Comparison of ENCODE assay signal across 8 mouse cellular contexts in the genomic region with DNA sequence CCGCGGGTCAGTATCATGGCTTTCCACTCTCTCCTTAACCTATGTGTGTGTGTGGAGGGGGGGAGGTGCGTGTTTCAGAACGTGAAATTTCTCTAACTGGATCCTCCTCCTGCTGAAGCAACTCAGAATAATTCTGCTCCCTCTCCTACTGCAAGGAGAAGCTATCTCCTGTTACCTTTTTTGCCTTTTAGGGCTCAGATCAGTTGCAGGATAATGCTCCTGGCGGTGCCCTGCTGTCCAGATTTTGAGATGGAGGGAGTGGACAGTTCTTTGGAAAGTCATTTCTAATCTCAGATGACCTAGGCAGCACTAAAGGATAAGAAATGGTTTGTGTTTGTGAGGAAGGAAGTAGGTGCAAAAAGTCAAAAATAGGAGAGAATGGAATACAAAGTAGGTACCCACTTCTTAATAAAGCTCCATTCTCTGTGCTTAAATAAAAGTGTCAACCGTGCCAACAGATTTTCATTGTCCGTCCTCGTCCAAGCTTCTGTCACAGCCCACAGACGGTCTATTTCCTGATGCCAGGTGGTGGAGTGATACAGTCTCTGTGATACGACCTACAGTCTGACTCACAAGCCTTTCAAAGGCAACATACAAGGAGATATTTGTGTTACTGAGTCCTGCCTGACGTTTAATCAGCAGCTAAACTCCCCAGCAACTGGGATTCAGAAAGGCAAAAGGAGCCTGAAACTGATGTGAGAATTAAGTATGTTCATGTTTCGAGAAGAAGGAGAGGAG. TPM values are rescaled to one million over a fixed set of nuclear protein-coding genes. Genes with fewer than 3 reads are reported as not detected.
A peak's percentile ranks its signal among the peaks of the same experiment; 100 is the strongest.
DNase-seq lines count a peak whose midpoint lies in the region; ATAC-seq and TF ChIP-seq lines count a peak whose summit lies in the region.

No protein-coding gene starts in this region.

- WGBS in heart, embryonic 11.5 days (ENCODE audit: insufficient replicate concordance), result 28% methylated on average over 12 of the region's 12 CpGs
- WGBS in embryonic facial prominence, embryonic 15.5 days, result 32% methylated on average over 12 of the region's 12 CpGs
- WGBS in midbrain, postnatal 0 days, result 17% methylated on average over 12 of the region's 12 CpGs

- peak overlapping the region; percentile 67 for H3K9ac ChIP-seq in heart, embryonic 11.5 days (ENCODE audit: low read depth, low read length)
- peak overlapping the region; percentile 57 for H3K9ac ChIP-seq in embryonic facial prominence, embryonic 15.5 days
- H3K9ac ChIP-seq in midbrain, postnatal 0 days (replicated peaks; ENCODE audit: low read length, poor library complexity, severe bottlenecking), result peak overlapping the region; percentile 64

- DNase-seq in heart, postnatal 10 days, result no peak
- DNase-seq in layer of hippocampus, adult 8-10 months (ENCODE audit: low spot score in 2 of 2), result peak; percentile 62 to 74
- DNase-seq in midbrain, postnatal 0 days (ENCODE audit: low spot score), result no peak
- DNase-seq in kidney, postnatal 4 days, result no peak

- intact Hi-C loops in heart, postnatal 10 days (cut with DNase I), result no loop called here

- ATAC-seq in heart, embryonic 11.5 days (replicated peaks; ENCODE audit: insufficient number of reproducible peaks, low FRiP score, low TSS enrichment), result no peak
- no peak; the same call in 1 of the 2 replicates for ATAC-seq in embryonic facial prominence, embryonic 15.5 days (ENCODE audit: insufficient number of reproducible peaks, low FRiP score, low TSS enrichment, low read depth)
- ATAC-seq in midbrain, postnatal 0 days (ENCODE audit: low FRiP score), result no peak; the same call in 1 of the 2 replicates
- ATAC-seq in activated CD4-positive, CD25-positive, alpha-beta regulatory T cell, adult 4 months, result no peak

- H3K4me1 ChIP-seq in heart, embryonic 11.5 days (ENCODE audit: control insufficient read depth, insufficient read depth, low read length), result no peaks in the 10 kb centered on the region
- peaks cover 12% of the 10 kb centered on the region for H3K4me1 ChIP-seq in E14TG2a.4 (replicated peaks; ENCODE audit: low read depth, low read length)
- peaks cover 5% of the 10 kb centered on the region; the same call in 1 of the 2 replicates for H3K4me1 ChIP-seq in embryonic facial prominence, embryonic 15.5 days
- no peaks in the 10 kb centered on the region for H3K4me1 ChIP-seq in midbrain, postnatal 0 days (ENCODE audit: insufficient read depth, low read length)

- H3K4me2 ChIP-seq in heart, embryonic 11.5 days, result peak overlapping the region; percentile 98
- H3K4me2 ChIP-seq in embryonic facial prominence, embryonic 15.5 days (replicated peaks), result peak overlapping the region; percentile 99
- peak overlapping the region; percentile 99 for H3K4me2 ChIP-seq in midbrain, postnatal 0 days (ENCODE audit: low read depth, low read length, poor library complexity, severe bottlenecking)

- no peak for TF ChIP-seq CTCF in E14TG2a.4 (conservative IDR thresholded peaks at IDR 0.05; ENCODE audit: low read length)
- no peak for TF ChIP-seq CTCF in midbrain, postnatal 0 days (IDR thresholded peaks at IDR 0.05)

- peak overlapping the region; percentile 64 for H3K4me3 ChIP-seq in heart, embryonic 11.5 days (ENCODE audit: low read depth, low read length)
- H3K4me3 ChIP-seq in E14TG2a.4 (replicated peaks; ENCODE audit: low read length), result peak overlapping the region; percentile 83
- H3K4me3 ChIP-seq in embryonic facial prominence, embryonic 15.5 days (replicated peaks), result peak overlapping the region; percentile 61
- peak overlapping the region; percentile 68 for H3K4me3 ChIP-seq in midbrain, postnatal 0 days (ENCODE audit: low read depth, low read length)

- peaks cover 26% of the 10 kb centered on the region for H3K27me3 ChIP-seq in heart, embryonic 11.5 days (ENCODE audit: control insufficient read depth, insufficient read depth, low read length)
- H3K27me3 ChIP-seq in E14TG2a.4 (ENCODE audit: insufficient read depth, low read length), result peaks cover 31% of the 10 kb centered on the region
- peaks cover 26% of the 10 kb centered on the region for H3K27me3 ChIP-seq in embryonic facial prominence, embryonic 15.5 days
- H3K27me3 ChIP-seq in midbrain, postnatal 0 days (ENCODE audit: insufficient read depth, low read length), result peaks cover 12% of the 10 kb centered on the region; the same call in 1 of the 2 replicates

- no peaks in the 10 kb centered on the region for H3K9me3 ChIP-seq in heart, embryonic 11.5 days (replicated peaks; ENCODE audit: control insufficient read depth, low read length)
- H3K9me3 ChIP-seq in E14TG2a.4 (ENCODE audit: low read length), result no peaks in the 10 kb centered on the region
- H3K9me3 ChIP-seq in embryonic facial prominence, embryonic 15.5 days (replicated peaks), result no peaks in the 10 kb centered on the region
- no peaks in the 10 kb centered on the region for H3K9me3 ChIP-seq in midbrain, postnatal 0 days (ENCODE audit: low read length)

- no peaks in the 10 kb centered on the region for H3K36me3 ChIP-seq in heart, embryonic 11.5 days (ENCODE audit: control insufficient read depth, insufficient read depth, low read length)
- no peaks in the 10 kb centered on the region for H3K36me3 ChIP-seq in E14TG2a.4 (ENCODE audit: insufficient read depth, low read length)
- H3K36me3 ChIP-seq in embryonic facial prominence, embryonic 15.5 days, result no peaks in the 10 kb centered on the region
- no peaks in the 10 kb centered on the region for H3K36me3 ChIP-seq in midbrain, postnatal 0 days (ENCODE audit: insufficient read depth, low read length)

- H3K27ac ChIP-seq in heart, embryonic 11.5 days (ENCODE audit: low read depth, low read length), result no peak overlapping the region
- no peak overlapping the region for H3K27ac ChIP-seq in embryonic facial prominence, embryonic 15.5 days (replicated peaks)
- no peak overlapping the region for H3K27ac ChIP-seq in midbrain, postnatal 0 days (ENCODE audit: low read depth, low read length)

RNA-seq across cellular contexts. Expression of a gene that starts 1.6 kb away (rescaled TPM):
- polyA plus RNA-seq in heart, embryonic 11.5 days (2014; fragmentation: Nextera tagmentation; extraction: Ambion mirVana), result 0.29 and 0.56 TPM in 2 replicates
- under 1 TPM in 1 of 2 experiments, not detected in 1; 0.45 TPM for total RNA-seq in heart, postnatal 10 days (2021)
- polyA plus RNA-seq in embryonic facial prominence, embryonic 15.5 days (2015; fragmentation: Nextera tagmentation; extraction: Ambion mirVana), result 3.0 and 3.7 TPM in 2 replicates
- total RNA-seq in layer of hippocampus, adult 8-10 months (2022), result 10 to 100 TPM; 51.5 to 63.5 (median 55.6) TPM
- total RNA-seq in midbrain, postnatal 0 days (2014; rRNA removed), result 3.2 and 3.4 TPM in 2 replicates
- polyA plus RNA-seq in midbrain, postnatal 0 days (2015; fragmentation: Nextera tagmentation; extraction: Ambion mirVana), result 3.6 and 3.8 TPM in 2 replicates
- 1 to 10 TPM in 1 of 2 experiments, under 1 TPM in 1; 0.26 to 1.5 TPM for polyA plus RNA-seq in activated CD4-positive, CD25-positive, alpha-beta regulatory T cell, adult 4 months (2017; shearing (Covaris generic))

RNA-seq across cellular contexts. Expression of a gene that starts 27.2 kb away (rescaled TPM):
- not detected in 2 replicates for polyA plus RNA-seq in heart, embryonic 11.5 days (2014; fragmentation: Nextera tagmentation; extraction: Ambion mirVana)
- total RNA-seq in heart, postnatal 10 days (2021), result not detected
- polyA plus RNA-seq in embryonic facial prominence, embryonic 15.5 days (2015; fragmentation: Nextera tagmentation; extraction: Ambion mirVana), result 0.05 TPM in 1 of 2 replicates, not detected in the other
- under 1 TPM; 0.18 to 0.58 (median 0.25) TPM for total RNA-seq in layer of hippocampus, adult 8-10 months (2022)
- 0.14 TPM in 1 of 2 replicates, not detected in the other for total RNA-seq in midbrain, postnatal 0 days (2014; rRNA removed)
- not detected in 2 replicates for polyA plus RNA-seq in midbrain, postnatal 0 days (2015; fragmentation: Nextera tagmentation; extraction: Ambion mirVana)
- polyA plus RNA-seq in activated CD4-positive, CD25-positive, alpha-beta regulatory T cell, adult 4 months (2017; shearing (Covaris generic)), result not detected

RNA-seq across cellular contexts. Expression of a gene that starts 33.7 kb away (rescaled TPM):
- polyA plus RNA-seq in heart, embryonic 11.5 days (2014; fragmentation: Nextera tagmentation; extraction: Ambion mirVana), result 3.6 and 4.2 TPM in 2 replicates
- total RNA-seq in heart, postnatal 10 days (2021), result 1 to 10 TPM; 5.1 to 6.5 TPM
- polyA plus RNA-seq in embryonic facial prominence, embryonic 15.5 days (2015; fragmentation: Nextera tagmentation; extraction: Ambion mirVana), result 4.9 and 7.6 TPM in 2 replicates
- total RNA-seq in layer of hippocampus, adult 8-10 months (2022), result 100 to 1,000 TPM; 105 to 118 (median 108) TPM
- total RNA-seq in midbrain, postnatal 0 days (2014; rRNA removed), result 38.9 and 43.9 TPM in 2 replicates
- polyA plus RNA-seq in midbrain, postnatal 0 days (2015; fragmentation: Nextera tagmentation; extraction: Ambion mirVana), result 23.5 and 24.9 TPM in 2 replicates
- polyA plus RNA-seq in activated CD4-positive, CD25-positive, alpha-beta regulatory T cell, adult 4 months (2017; shearing (Covaris generic)), result 1 to 10 TPM; 5.4 to 8.3 TPM

Comparison
In these comparisons a context has a peak if more than half of its experiments do, and no peak if none do; other contexts are left out.
1. DNase-seq: peak in layer of hippocampus, adult 8-10 months (2 of 2); none in heart, postnatal 10 days (0 of 2), midbrain, postnatal 0 days (single experiment) and kidney, postnatal 4 days (0 of 2).
2. Peak in every context shown above with its lines, with median percentiles within 50 percentile points of each other: H3K4me2 ChIP-seq, H3K4me3 ChIP-seq and H3K9ac ChIP-seq.